Mouse (Mus musculus): ENCODE results near the gene Nwd2. TPM values are rescaled to one million over a fixed set of nuclear protein-coding genes. Genes with fewer than 3 reads are reported as not detected.

The Nwd2 gene
- polyA plus RNA-seq, 1 experiment = not detected

GRCm38 (mm10) chr5:63825881-63826280 lies 177.0 kb downstream of the Nwd2 start:
- no peak for TF ChIP-seq CTCF (IDR thresholded peaks at IDR 0.05; ENCODE audit: control insufficient read depth, insufficient read depth, low read length)
- H3K4me1 ChIP-seq (ENCODE audit: control insufficient read depth, insufficient read depth, low read length) = peaks cover 6% of the 10 kb centered on the region
- H3K4me3 ChIP-seq (replicated peaks; ENCODE audit: control insufficient read depth, low read depth, low read length) = no peak overlapping the region
- no peak overlapping the region for H3K27ac ChIP-seq (ENCODE audit: control insufficient read depth, insufficient read depth, low read depth, low read length, poor library complexity)
- whole genome bisulfite sequencing = 65% methylated on average over 5 of the region's 5 CpGs

GRCm38 (mm10) chr5:63827006-63827405 lies 178.1 kb downstream of the Nwd2 start:
- no peak overlapping the region for H3K4me3 ChIP-seq (replicated peaks; ENCODE audit: control insufficient read depth, low read depth, low read length)
- TF ChIP-seq CTCF (IDR thresholded peaks at IDR 0.05; ENCODE audit: control insufficient read depth, insufficient read depth, low read length) (no peak), POLR2A (IDR thresholded peaks at IDR 0.05; ENCODE audit: borderline replicate concordance, control insufficient read depth, low read depth, low read length) (no peak)
- peak overlapping the region; percentile 72 for H3K27ac ChIP-seq (ENCODE audit: control insufficient read depth, insufficient read depth, low read depth, low read length, poor library complexity)
- 2% methylated on average over 6 of the region's 6 CpGs for WGBS
- H3K4me1 ChIP-seq (ENCODE audit: control insufficient read depth, insufficient read depth, low read length) = peaks cover 6% of the 10 kb centered on the region

GRCm38 (mm10) chr5:63827415-63828053 lies 178.6 kb downstream of the Nwd2 start:
- WGBS = 28% methylated on average over 5 of the region's 5 CpGs
- no peak for TF ChIP-seq CTCF (IDR thresholded peaks at IDR 0.05; ENCODE audit: control insufficient read depth, insufficient read depth, low read length)
- TF ChIP-seq POLR2A (IDR thresholded peaks at IDR 0.05; ENCODE audit: borderline replicate concordance, control insufficient read depth, low read depth, low read length) = no peak
- peaks cover 6% of the 10 kb centered on the region for H3K4me1 ChIP-seq (ENCODE audit: control insufficient read depth, insufficient read depth, low read length)
- no peak overlapping the region for H3K4me3 ChIP-seq (replicated peaks; ENCODE audit: control insufficient read depth, low read depth, low read length)
- peak overlapping the region; percentile 72 for H3K27ac ChIP-seq (ENCODE audit: control insufficient read depth, insufficient read depth, low read depth, low read length, poor library complexity)

- TF ChIP-seq POLR2A (IDR thresholded peaks at IDR 0.05; ENCODE audit: borderline replicate concordance, control insufficient read depth, low read depth, low read length) = no peak
- no peak for TF ChIP-seq CTCF (IDR thresholded peaks at IDR 0.05; ENCODE audit: control insufficient read depth, insufficient read depth, low read length)
- 52% methylated on average over 10 of the region's 10 CpGs for WGBS
- H3K4me3 ChIP-seq (replicated peaks; ENCODE audit: control insufficient read depth, low read depth, low read length) = no peak overlapping the region
- H3K27ac ChIP-seq (ENCODE audit: control insufficient read depth, insufficient read depth, low read depth, low read length, poor library complexity) = no peak overlapping the region; the same call in 1 of the 2 replicates
- peaks cover 6% of the 10 kb centered on the region for H3K4me1 ChIP-seq (ENCODE audit: control insufficient read depth, insufficient read depth, low read length)
Measured at GRCm38 (mm10) chr5:63828380-63829185, 179.7 kb downstream of the Nwd2 start.

GRCm38 (mm10) chr5:63831054-63831453 lies 182.2 kb downstream of the Nwd2 start:
- no peak for TF ChIP-seq POLR2A (IDR thresholded peaks at IDR 0.05; ENCODE audit: borderline replicate concordance, control insufficient read depth, low read depth, low read length)
- no peak for TF ChIP-seq CTCF (IDR thresholded peaks at IDR 0.05; ENCODE audit: control insufficient read depth, insufficient read depth, low read length)
- no peak overlapping the region for H3K4me3 ChIP-seq (replicated peaks; ENCODE audit: control insufficient read depth, low read depth, low read length)
- H3K27ac ChIP-seq (ENCODE audit: control insufficient read depth, insufficient read depth, low read depth, low read length, poor library complexity) = no peak overlapping the region
- peaks cover 6% of the 10 kb centered on the region for H3K4me1 ChIP-seq (ENCODE audit: control insufficient read depth, insufficient read depth, low read length)
- WGBS = 8% methylated on average over 4 of the region's 4 CpGs

GRCm38 (mm10) chr5:63833955-63834354 lies 185.1 kb downstream of the Nwd2 start:
- WGBS = 85% methylated on average over 5 of the region's 5 CpGs
- no peak for TF ChIP-seq CTCF (IDR thresholded peaks at IDR 0.05; ENCODE audit: control insufficient read depth, insufficient read depth, low read length)
- no peak overlapping the region for H3K4me3 ChIP-seq (replicated peaks; ENCODE audit: control insufficient read depth, low read depth, low read length)

GRCm38 (mm10) chr5:63834435-63834834 lies 185.5 kb downstream of the Nwd2 start:
- Histone ChIP-seq H3K27ac (ENCODE audit: control insufficient read depth, insufficient read depth, low read depth, low read length, poor library complexity) (no peak overlapping the region), H3K4me3 (replicated peaks; ENCODE audit: control insufficient read depth, low read depth, low read length) (no peak overlapping the region), H3K4me1 (ENCODE audit: control insufficient read depth, insufficient read depth, low read length) (peaks cover 3% of the 10 kb centered on the region; the same call in 1 of the 2 replicates)
- TF ChIP-seq POLR2A (IDR thresholded peaks at IDR 0.05; ENCODE audit: borderline replicate concordance, control insufficient read depth, low read depth, low read length) (no peak), CTCF (IDR thresholded peaks at IDR 0.05; ENCODE audit: control insufficient read depth, insufficient read depth, low read length) (no peak)
- WGBS = 81% methylated on average over 3 of the region's 3 CpGs

More at GRCm38 (mm10) chr5:63833955-63834354, 185.1 kb downstream of the Nwd2 start:
- Histone ChIP-seq H3K27ac (ENCODE audit: control insufficient read depth, insufficient read depth, low read depth, low read length, poor library complexity) (no peak overlapping the region), H3K4me1 (ENCODE audit: control insufficient read depth, insufficient read depth, low read length) (peaks cover 3% of the 10 kb centered on the region; the same call in 1 of the 2 replicates)

GRCm38 (mm10) chr5:63837115-63837514 lies 188.2 kb downstream of the Nwd2 start:
- 35% methylated on average over 5 of the region's 5 CpGs for WGBS
- TF ChIP-seq CTCF (IDR thresholded peaks at IDR 0.05; ENCODE audit: control insufficient read depth, insufficient read depth, low read length) = no peak
- no peak for TF ChIP-seq POLR2A (IDR thresholded peaks at IDR 0.05; ENCODE audit: borderline replicate concordance, control insufficient read depth, low read depth, low read length)
- Histone ChIP-seq H3K4me3 (replicated peaks; ENCODE audit: control insufficient read depth, low read depth, low read length) (no peak overlapping the region), H3K4me1 (ENCODE audit: control insufficient read depth, insufficient read depth, low read length) (peaks cover 2% of the 10 kb centered on the region), H3K27ac (ENCODE audit: control insufficient read depth, insufficient read depth, low read depth, low read length, poor library complexity) (no peak overlapping the region)

Data from bone marrow, adult 2 months (tissue).